Mouse (Mus musculus) kidney, adult 9 months (tissue): ENCODE data around the gene Nek3.

Experiments used
- DNase-seq: peaks from one replicate; pipeline ENCODE4 v3.0.0; 2022

The Nek3 gene

DNA sequence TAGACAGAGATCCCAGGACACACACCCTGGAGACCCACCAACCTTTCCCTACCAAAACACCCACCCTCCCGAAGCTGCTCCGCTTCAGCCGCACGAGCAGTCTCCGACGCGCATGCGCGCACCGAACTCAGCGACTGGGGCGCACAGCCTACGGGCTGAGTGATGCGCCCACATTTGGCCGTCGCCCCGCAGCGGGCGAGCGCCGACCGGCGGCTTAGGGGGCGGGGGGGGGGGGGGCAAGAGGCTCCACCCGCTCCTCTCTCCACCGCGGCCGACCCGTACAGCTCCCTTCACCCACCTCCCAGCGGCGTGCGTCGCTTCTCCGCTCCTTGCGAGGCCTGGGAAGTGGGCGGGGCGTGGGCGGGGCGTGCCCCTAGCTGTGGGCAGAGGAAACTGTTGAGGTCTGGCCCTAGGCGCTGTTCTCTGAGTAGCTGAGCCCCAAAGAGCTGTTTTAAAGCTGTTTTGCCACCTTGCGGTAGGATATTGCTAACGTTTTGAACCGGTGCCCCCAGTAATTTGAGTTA lies at the start of gene Nek3:
Nek3 (minus strand) TSS at position 356 of the 524 bp plus-strand sequence.
- peak; percentile 78 for DNase-seq

GRCm38 (mm10) chr8:22214826-22215225 lies 48.6 kb upstream of the Nek3 start:
- no peak for DNase-seq

DNA sequence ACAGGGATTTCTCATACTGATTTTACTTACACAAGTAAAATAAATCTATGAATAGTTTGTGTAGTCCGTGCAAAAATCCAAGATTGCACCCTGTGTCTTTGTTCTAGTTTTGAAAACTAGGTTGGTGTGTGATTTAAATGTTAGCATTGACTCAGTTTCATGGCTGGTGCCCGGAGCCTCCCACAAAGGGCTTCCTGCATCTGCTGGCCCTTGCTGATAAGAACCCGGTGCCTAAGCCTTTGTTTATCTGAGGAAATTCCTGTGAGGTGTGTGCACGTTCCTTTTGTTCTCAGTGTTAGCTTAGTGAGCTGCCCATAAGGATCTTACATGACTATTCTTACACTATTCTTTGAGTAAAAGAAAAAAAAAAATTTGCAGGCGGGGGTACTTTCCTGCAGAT lies 42.8 kb upstream of the Nek3 start:
- DNase-seq: peak; percentile 13

GRCm38 (mm10) chr8:22207535-22207934 lies 41.3 kb upstream of the Nek3 start:
- no peak for DNase-seq

DNA sequence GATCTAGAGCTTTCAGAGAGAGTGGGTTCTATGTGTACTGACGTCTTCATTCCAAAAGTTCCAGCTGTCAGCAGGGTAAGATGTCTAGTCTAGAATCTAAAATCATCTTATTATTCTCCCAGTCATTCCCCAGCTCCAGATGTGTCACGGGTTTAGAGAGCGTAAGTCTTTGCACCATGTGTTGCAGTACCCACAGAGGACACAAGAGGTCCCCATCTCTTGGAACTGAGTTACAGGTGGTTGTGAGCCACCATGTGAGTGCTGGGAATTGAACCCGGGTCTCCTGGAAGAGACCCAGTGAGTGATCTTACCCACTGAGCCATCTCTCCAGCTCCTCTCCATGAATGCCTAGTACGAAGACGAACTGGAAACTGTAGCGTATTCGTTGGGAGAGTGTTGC lies 33.2 kb upstream of the Nek3 start:
- DNase-seq: no peak

- no peak for DNase-seq
These were observed 31.7 kb upstream of the Nek3 start for GRCm38 (mm10) chr8:22197914-22198313.

GRCm38 (mm10) chr8:22193432-22194010 lies 27.3 kb upstream of the Nek3 start:
- peak; percentile 39 for DNase-seq

GRCm38 (mm10) chr8:22192660-22193431 lies 26.6 kb upstream of the Nek3 start, which contains the start of gene Vps36:
Vps36 (plus strand) TSS chr8:22192809.
- peak; percentile 91 for DNase-seq

GRCm38 (mm10) chr8:22185431-22186397 lies 19.5 kb upstream of the Nek3 start, which contains the start of gene Ckap2:
Ckap2 (minus strand) TSS chr8:22185819.
- DNase-seq: peak; percentile 92

DNA sequence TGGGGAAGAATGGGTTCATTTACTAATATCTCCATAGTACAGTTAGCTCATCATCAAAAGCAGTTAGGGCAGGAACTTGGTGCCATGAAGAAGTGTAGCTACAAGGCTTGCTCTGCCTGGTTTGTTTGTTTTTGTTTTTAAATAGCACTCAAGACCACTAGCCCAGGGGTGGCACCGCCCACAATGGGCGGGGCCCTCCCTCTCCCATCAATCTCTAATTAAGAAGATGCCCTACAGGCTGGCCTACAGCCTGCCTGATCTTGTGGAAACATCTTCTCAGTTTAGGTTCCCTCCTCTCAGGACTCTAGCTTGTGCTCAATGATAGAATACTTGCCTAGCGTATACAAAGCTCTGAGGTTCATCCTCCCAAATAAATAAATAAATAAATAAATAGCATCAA lies 18.6 kb upstream of the Nek3 start:
- no peak for DNase-seq

- DNase-seq: no peak
These were observed 9.7 kb upstream of the Nek3 start for GRCm38 (mm10) chr8:22175966-22176365.

DNA sequence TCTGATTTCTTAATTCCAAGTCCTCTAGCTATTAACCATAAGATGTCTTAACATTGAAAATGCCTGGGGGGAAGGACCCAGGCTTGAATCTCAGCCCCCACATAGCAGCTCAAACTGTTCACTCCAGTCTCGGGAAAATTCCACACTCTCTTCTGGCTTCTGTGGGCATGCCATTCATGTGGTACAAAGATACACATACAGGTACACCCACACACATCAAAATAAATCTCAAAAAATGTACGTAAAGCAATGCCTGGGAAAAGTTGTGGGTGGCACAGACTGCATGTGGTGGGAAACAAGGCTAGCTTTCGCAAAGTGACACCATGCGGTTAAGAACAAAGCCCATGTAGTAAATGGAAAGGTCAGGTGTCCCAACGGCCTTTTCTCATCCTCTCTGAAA lies 2.9 kb upstream of the Nek3 start:
- no peak for DNase-seq

DNA sequence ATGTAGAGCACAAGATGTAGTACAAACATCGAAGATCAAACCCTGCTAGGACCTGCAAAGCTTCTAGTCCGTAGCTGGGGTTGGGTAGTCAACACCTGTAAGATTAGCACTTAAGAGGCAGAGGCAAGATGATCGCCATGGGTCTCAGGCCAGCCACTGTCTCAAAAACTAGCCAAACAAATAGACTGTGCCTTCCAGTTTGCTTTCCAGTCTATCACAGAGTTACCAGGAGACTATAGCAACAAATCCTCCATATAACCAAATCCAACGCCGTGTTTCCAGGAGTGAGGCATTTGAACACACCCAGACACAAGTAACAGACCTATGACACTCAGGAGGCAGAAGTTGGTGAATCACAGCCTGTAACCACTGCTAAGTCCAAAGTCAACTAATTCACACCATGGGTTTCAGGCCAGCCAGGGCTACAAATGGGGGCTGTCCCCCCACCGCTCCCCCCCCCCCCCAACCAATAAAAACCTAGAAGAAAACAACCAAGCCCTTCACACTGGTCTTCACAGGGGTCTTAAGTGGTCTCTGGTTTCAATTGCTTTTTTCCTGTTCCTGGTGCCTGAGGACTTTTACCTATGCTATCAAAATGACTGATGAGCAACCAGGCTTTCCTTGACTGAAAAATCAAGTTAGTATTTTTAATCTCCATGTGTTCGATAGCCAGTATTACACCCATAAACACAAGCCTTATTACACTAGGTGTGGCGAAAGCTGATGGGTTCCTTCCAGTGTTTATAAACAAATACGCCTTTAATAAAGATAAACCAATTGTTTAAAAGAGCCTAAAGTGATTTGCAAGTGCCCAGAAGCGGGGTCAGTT lies 770 bp downstream of the Nek3 start:
- peak; percentile 6 for DNase-seq

GRCm38 (mm10) chr8:22164431-22164830 lies 1.8 kb downstream of the Nek3 start:
- no peak for DNase-seq

GRCm38 (mm10) chr8:22162206-22162605 lies 4.0 kb downstream of the Nek3 start:
- DNase-seq: no peak

DNA sequence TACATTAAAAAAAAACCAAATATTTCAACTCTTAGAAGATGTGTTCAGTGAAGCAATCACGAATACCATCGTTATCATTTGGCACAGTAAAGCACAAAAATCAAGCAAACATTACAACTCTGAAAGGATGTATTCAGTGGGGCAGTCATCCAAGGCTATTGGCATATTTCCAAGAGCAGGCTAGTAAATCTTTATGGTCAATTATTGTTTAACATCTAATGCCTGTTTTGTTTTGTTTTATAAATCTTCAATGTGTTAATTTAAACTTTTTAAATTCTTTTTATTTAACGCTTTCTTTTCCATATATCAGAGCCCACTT lies 15.9 kb downstream of the Nek3 start:
- DNase-seq: no peak

- DNase-seq: no peak
These were observed 16.4 kb downstream of the Nek3 start for GRCm38 (mm10) chr8:22149643-22150344.

DNA sequence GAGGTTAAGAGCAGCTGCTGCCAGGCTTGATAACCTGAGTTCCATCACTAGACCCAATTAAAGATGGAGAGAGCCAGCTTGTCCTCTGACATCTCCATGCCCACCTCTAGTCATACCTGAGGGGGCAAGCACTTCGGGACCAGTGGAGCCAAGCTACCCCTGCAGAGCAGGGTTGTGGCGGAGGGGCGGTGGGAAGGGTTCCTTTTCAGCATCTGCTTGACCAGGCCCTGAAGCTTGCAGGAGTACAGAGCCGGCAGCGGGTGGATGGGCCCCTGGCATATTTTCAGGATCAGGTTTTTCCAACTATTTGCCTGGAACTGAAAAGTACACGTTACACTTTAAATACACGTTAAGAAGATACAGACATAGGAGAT lies 17.9 kb downstream of the Nek3 start:
- no peak for DNase-seq

- DNase-seq: no peak
These were observed 18.4 kb downstream of the Nek3 start for GRCm38 (mm10) chr8:22147706-22148366.

DNA sequence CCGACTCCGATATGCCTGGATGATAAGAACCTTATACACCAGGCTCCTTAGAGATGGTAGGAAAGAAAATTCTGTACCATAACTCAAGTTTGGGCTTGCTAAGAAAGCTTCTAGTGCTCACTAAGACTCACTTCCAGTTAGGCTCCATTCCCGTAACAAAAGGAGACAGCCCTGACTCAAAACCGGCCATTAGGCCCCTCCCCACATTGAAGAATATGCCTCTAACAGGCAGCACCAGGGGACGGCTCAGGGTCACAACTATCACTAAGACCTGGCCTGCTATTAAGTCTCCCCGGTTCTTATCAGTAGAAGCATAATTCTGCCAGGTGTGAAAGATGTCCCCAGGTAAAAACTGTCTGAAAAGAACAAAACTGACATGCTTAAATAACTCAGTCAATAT lies 20.4 kb downstream of the Nek3 start:
- DNase-seq: no peak
